Mouse (Mus musculus) CD8-positive naive resting alpha-beta T cell, adult 2 months (primary cell): ENCODE results near the gene Ccdc182.

ENCODE experiments used
- DNase-seq, 2 experiments: peaks; one replicate each; pipeline ENCODE4 v3.0.0; 2022; ENCODE audit warnings: low read depth in 2 of 2, low spot score in 2 of 2

Ccdc182 gene

DNA sequence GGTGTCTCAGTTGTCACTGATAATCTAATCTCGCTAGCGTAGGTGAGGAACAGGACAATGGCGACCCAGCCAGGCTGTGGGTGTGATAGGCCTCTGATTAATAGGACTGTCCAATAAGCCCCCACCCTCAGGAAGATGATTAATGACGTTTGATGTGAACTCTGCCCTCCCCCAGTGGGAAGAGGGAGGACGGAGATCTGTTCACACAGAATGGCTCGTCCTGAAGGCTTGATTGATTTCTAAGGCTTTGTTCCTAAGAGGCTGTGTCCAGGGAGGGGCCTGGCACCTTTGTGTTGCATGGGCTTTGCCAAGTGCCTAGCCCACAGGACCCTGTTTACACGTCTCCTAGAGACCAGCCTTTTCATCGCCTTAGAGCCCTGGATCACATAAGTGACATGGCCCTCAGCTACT, 13.4 kb upstream of the Ccdc182 start:
- no peak for DNase-seq

DNA sequence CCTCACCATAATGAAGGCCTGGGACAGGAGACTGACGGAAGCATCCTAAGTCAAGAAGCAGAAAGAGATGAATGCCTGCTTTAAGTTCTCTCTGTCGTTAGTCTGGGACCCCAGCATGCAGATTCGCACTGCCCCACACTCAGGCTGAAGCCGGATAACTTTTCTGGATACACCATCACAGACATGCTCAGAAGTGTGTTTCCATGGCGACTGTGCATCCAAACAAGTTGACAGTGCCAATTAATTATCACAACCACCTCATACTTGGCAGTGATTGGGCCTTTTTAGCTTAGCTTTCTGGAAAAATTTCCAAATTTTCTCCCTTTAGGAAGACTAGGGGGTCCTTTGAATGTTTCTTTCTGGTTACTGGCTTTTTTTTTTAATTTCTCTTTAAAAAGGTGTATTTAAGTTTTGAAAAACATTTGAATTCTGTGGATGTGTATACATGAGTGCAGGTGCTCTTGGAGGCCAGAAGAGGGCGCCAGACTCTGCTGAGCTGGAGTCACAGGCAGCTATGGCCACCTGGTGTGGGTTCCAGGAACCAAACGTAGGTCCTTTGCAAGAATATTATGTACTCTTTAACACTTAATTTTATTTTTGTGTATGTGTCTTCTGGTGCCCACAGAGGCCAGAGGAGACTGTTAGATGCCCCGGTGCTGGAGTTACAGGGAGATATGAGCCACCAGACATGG, 12.3 kb upstream of the Ccdc182 start:
- DNase-seq: no peak

GRCm38 (mm10) chr11:88282516-88282915, 11.3 kb upstream of the Ccdc182 start:
- no peak for DNase-seq

DNA sequence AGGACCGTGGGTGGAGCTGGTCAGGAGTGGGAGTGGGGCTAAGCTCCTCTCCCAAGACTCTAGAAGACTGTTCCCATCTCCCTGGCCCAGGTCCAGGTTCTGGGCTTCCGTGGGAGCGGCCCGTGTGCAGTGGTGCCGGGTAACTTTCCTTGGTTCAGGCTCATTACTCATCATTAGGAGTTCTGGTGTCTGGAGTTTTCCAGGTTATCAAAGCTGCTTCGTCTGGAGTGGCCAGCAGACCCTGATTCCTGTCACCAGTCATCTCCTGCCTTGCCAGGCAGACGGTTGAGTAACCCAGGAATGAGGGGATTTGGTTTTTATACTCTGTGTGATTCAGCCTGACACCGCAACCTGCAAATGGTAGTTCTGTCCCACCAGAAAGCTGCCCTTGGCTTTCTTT, 7.8 kb upstream of the Ccdc182 start:
- no peak for DNase-seq

DNA sequence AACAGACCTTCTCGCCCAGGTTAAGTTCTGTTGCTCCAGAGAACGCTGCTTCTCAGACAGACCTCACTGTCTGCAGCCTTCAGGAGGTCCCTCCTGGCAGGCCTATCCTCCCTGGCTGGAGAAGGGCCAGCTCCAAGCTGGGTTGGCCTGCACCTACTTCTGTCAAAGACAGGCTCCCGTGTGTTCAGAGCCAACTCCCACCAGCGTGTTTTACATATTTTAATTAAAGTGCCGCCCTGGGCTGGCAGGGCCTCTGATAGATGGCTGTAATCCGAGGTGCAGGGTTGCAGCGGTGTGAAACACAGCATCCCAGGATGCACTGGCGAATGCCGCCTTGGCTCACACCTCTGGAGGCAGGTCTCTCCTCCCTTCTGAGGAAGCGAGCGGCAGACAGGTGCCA, 5.5 kb upstream of the Ccdc182 start:
- no peak for DNase-seq

GRCm38 (mm10) chr11:88288805-88289340, 5.0 kb upstream of the Ccdc182 start:
- DNase-seq: no peak

DNA sequence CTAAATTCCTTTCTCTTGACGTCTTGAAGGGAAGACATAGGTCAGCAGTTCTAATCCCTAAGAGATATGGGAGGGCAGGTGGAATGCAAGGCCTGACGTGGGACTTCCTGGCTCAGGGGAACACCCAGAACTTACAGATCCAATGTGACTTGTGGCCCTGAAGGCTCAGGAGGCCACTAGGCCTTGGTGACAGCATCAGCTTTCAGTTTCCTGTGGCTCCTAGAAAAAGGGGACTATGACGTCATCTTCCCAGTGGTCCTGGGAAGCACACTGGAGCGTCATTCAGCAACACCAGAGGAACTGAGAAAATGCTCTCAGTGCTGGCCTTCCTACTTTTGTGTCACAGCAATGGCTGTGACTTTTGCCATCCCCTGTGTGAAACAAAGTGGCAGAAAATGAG, 2.6 kb upstream of the Ccdc182 start:
- DNase-seq: no peak

GRCm38 (mm10) chr11:88291688-88292087, 2.2 kb upstream of the Ccdc182 start:
- no peak for DNase-seq

GRCm38 (mm10) chr11:88294394-88294710, 494 bp downstream of the Ccdc182 start:
- DNase-seq: no peak

GRCm38 (mm10) chr11:88295298-88295697, 1.4 kb downstream of the Ccdc182 start:
- DNase-seq: no peak

- no peak for DNase-seq
These were observed 3.7 kb downstream of the Ccdc182 start for GRCm38 (mm10) chr11:88297526-88297925.

DNA sequence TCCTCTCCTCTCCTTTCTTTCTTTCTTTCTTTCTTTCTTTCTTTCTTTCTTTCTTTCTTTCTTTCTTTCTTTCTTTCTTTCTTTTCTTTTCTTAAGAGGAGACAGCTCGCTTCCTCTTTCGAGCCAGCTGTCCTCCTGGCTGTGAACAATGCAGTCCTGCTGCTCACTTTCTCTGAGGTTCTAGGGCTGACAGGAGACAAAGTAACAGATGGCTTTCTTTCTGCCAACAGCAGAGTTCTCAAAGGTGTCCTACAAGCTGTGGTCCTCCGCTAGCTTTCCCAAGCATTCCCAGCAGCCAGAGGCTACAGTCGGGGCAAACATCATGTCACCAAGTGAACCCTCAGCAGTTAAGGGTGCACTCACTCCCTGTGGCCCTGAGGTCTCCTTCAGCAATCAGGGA, 5.5 kb downstream of the Ccdc182 start:
- DNase-seq: no peak

- DNase-seq: no peak
These were observed 7.8 kb downstream of the Ccdc182 start for GRCm38 (mm10) chr11:88301619-88302018.

GRCm38 (mm10) chr11:88305759-88306158, 11.9 kb downstream of the Ccdc182 start:
- DNase-seq: no peak

GRCm38 (mm10) chr11:88307616-88308543, 14.0 kb downstream of the Ccdc182 start:
- DNase-seq: peak in 1 of 2 experiments; percentile 11

DNA sequence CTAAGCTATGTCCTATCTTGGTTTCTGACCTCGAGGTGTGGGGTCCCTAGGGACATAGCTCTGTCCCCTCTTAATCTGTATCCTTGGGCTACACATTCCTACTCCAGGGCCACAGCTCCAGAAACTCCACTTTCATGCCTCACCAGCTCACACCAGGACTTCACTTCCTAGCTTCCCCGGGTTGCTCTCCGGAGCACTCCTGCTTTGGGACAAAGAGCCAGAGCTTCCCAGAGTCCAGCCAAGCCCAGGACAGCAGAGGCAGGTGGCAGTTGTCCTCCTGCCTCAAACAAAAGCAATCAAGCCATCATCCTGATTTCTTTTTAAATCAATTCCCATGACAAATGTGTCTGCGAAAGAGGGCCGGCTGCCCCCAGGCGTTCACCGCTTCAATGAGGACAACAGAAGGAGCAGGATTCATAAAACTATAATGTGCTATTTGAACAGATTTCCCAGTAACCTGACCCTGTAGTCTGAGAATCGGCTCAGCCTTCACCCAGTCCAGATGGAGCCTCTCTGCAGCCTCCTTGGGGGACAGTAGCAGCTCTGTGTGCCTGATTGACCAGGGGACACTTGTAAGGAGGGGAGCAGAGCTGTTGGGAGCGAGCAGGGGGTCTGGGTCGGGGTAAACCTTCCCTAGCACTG, 15.3 kb downstream of the Ccdc182 start:
- no peak for DNase-seq

- no peak for DNase-seq
These were observed 16.9 kb downstream of the Ccdc182 start for GRCm38 (mm10) chr11:88310773-88311172.

DNA sequence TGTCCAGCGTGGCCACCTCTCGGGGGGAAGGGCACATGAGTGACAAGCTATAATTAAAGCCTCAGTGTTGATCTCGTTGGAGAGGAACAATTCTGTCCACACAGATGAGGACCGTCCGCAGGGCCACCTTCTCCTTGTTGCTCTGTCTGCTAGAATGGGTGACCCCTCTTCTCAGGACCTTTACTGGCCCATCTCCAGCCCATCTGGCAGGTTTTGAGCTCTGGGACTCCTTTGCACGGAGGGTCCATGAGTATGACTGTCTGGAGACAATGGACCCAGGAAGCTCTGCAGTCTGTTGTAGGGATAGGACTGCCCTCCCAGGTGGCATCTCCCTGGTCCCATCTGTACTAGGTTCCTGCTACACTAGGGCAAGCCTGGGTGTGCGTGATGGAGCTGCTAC, 17.7 kb downstream of the Ccdc182 start:
- DNase-seq: no peak

DNA sequence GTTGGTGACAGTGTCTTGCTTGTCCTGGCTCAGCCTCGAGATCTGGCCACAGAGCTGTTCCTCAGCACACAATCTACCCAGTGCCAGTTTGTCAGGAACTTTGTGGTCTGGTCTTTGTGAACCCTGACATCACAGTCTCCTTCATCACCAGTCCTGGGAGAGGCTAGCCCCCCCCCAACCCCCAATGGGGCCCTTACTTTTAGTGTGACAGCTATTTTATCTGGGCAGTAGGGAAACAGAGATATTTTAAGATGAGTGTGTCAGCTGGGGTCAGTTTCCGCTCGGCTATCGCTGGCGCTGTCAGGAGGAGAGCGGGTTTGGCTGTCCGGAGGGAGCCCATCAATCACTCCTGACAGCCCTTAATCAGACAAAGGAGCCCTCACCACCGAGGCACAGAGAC, 19.7 kb downstream of the Ccdc182 start:
- no peak for DNase-seq

GRCm38 (mm10) chr11:88314471-88314870, 20.6 kb downstream of the Ccdc182 start:
- no peak for DNase-seq

DNA sequence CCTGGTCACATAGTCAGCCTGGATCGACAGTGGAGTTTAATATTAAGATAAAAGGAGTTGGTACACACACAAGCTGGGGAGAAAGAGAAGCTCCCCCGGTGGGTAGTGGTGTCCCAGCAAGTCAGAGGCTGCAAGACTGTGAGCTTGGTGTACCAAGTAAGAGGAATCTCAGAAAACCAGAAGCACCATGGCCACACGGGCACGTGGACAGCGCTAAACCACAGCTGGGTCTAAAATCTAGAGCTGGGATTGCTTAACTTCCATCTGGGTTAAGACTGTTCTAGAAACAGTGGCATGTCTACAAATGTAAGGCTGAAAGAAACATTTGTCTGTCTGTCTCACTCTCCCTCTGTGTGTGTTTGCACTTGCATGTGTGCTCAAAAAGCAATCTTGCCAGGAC, 21.5 kb downstream of the Ccdc182 start:
- no peak for DNase-seq

DNA sequence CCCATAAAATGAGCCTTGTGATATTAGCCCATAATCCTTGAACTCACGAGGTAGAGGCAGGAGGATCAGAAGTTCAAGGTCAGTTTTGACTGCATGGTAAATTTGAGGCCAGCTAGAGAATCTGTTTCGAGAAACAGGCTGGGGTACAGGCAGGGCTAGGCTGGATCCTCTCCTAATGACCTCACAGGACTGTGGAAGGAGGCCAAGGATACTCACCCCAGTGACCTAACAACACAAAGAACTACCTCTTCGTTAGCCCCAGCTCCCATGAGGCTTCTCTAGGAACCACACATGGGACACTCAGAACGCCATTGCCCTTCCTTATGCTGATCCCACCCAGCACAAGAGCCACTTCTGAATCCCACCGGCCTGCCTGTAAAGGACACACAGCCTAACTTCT, 25.0 kb downstream of the Ccdc182 start:
- no peak for DNase-seq
